Mouse (Mus musculus): ENCODE data around the gene Ndufaf4.
"Not testable (repeated sequence)": the region's sequence is repeated elsewhere in the genome, so short reads cannot be mapped to it uniquely, and the experiment has no call there.

Ndufaf4 gene

GRCm38 (mm10) chr4:24897851-24898515 is at the start of gene Ndufaf4:
Gene Ndufaf4 (plus strand): TSS chr4:24898083.
- peak; percentile 100 for DNase-seq

- peak; percentile 87 for DNase-seq
Measured at GRCm38 (mm10) chr4:24850401-24851325, 47.2 kb upstream of the Ndufaf4 start, which contains the start of gene Klhl32. Gene Klhl32 (minus strand): TSS chr4:24851124.

GRCm38 (mm10) chr4:24865691-24866090 is 32.2 kb upstream of the Ndufaf4 start:
- DNase-seq = no peak

- no peak for DNase-seq
Measured at GRCm38 (mm10) chr4:24869230-24869629, 28.7 kb upstream of the Ndufaf4 start.

GRCm38 (mm10) chr4:24889386-24889785 is 8.5 kb upstream of the Ndufaf4 start:
- DNase-seq = not testable (repeated sequence)

GRCm38 (mm10) chr4:24892293-24892692 is 5.6 kb upstream of the Ndufaf4 start:
- DNase-seq = not testable (repeated sequence)

GRCm38 (mm10) chr4:24894625-24895024 is 3.3 kb upstream of the Ndufaf4 start:
- no peak for DNase-seq

GRCm38 (mm10) chr4:24896829-24897228 is 1.1 kb upstream of the Ndufaf4 start:
- no peak for DNase-seq

GRCm38 (mm10) chr4:24897351-24897750 is 532 bp upstream of the Ndufaf4 start:
- DNase-seq = no peak

GRCm38 (mm10) chr4:24898636-24899035 is 753 bp downstream of the Ndufaf4 start:
- no peak for DNase-seq

- DNase-seq = no peak
Measured at GRCm38 (mm10) chr4:24899146-24899545, 1.3 kb downstream of the Ndufaf4 start.

GRCm38 (mm10) chr4:24907745-24908144 is 9.9 kb downstream of the Ndufaf4 start:
- no peak for DNase-seq

GRCm38 (mm10) chr4:24915631-24916030 is 17.7 kb downstream of the Ndufaf4 start:
- no peak for DNase-seq

GRCm38 (mm10) chr4:24920006-24920577 is 22.2 kb downstream of the Ndufaf4 start:
- no peak for DNase-seq

- DNase-seq = no peak
Measured at GRCm38 (mm10) chr4:24924726-24925125, 26.8 kb downstream of the Ndufaf4 start.

- DNase-seq = no peak
Measured at GRCm38 (mm10) chr4:24928260-24928780, 30.4 kb downstream of the Ndufaf4 start.

GRCm38 (mm10) chr4:24928926-24929325 is 31.0 kb downstream of the Ndufaf4 start:
- DNase-seq = no peak

GRCm38 (mm10) chr4:24942728-24943424 is 45.0 kb downstream of the Ndufaf4 start:
- peak; percentile 6 for DNase-seq
